Mouse (Mus musculus): Measurements from ENCODE around the gene Sprn.
"Not testable (repeated sequence)": the region's sequence is repeated elsewhere in the genome, so short reads cannot be mapped to it uniquely, and the experiment has no call there.

Gene Sprn

DNA sequence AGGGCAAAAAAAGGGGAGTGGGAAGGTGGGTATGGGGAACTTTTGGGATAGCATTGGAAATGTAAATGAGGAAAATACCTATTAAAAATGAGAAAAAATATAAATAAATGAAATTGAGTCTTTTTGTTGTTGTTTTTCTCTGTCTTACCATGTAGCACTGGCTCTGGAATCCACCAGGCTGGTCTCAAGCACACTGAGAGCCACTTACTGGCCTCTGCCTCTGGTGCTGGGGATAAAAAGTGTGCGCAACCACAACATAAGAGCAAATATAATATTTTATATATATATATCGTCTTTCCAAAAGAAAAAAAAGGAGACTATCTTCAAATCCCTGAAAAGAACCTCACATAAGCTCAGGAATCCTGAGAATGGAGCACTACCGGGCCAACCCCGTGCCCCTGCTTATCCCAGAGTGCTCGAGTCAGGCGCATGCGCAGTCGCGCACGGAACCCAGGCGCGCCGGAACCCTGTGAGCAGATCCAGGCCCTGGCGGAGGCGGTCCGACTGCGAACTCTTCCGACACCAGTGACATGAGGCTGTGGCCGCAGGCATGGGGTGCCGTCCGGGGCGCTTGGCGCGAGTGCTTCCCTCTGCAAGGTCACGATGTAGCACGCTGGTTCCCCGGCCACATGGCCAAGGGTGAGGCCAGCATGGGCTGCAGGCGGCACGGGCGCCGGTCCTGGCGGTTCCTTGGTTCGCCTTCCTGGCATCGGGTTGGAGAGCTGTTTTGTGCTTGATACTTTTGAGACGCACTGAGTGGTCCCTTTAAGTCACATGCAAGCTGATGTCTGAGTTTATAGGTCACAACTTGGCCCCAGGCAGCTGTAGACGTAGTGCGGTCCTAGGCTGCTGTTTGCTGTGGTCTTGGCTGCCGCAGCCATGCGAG is 17.3 kb downstream of the Sprn start, which contains the start of gene Mtg1:
Mtg1 (plus strand) TSS at position 430 of the 886 bp plus-strand sequence.
- Histone ChIP-seq H3K9me3 (ENCODE audit: low read length) (no peaks in the 10 kb centered on the region), H3K36me3 (ENCODE audit: insufficient read depth, low read length) (peaks cover 51% of the 10 kb centered on the region), H3K4me3 (replicated peaks; ENCODE audit: low read length) (peak within 1 kb of the TSS; percentile 91), H3K27me3 (ENCODE audit: insufficient read depth, low read length) (no peaks in the 10 kb centered on the region), H3K4me1 (replicated peaks; ENCODE audit: low read depth, low read length) (peaks cover 16% of the 10 kb centered on the region)
- TF ChIP-seq POU5F1 (IDR thresholded peaks at IDR 0.05; ENCODE audit: borderline replicate concordance, low read length) (no peak), CTCF (conservative IDR thresholded peaks at IDR 0.05; ENCODE audit: low read length) (no peak), NANOG (IDR thresholded peaks at IDR 0.05; ENCODE audit: borderline replicate concordance, low read length) (no peak)

DNA sequence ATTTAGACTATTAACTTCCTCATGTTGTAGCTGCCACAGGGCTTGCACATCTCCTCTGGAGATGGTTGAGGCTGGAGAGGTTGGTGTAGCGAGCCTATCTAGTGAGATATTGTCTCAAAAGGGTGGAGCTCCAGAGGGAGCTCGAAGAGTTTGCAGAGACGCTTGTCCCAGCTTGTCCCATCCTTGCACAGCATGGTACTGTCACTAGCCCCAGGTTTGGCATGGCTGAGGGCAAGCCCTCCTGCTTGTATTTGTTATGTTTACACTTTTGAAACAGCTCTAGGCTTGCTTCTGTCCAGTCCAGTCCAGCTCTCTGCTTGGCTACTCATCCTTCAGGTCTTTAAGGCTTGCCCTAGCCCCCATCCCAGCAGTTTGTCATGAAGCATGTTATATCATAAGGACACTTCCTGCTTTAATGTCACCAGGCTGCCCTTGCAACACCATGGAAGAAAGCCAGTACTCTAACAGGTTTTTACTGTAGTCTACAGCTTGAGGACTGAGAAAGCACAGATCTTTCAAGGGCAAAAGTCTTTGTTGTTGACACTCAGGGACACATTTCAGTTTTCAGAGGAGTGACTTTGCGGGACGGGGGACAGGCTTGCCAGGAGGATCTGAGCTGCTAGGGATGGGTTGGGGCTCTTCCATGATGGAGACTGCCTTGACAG is 19.4 kb downstream of the Sprn start:
- Histone ChIP-seq H3K4me3 (replicated peaks; ENCODE audit: low read length) (no peak overlapping the region), H3K27me3 (ENCODE audit: insufficient read depth, low read length) (no peaks in the 10 kb centered on the region), H3K36me3 (ENCODE audit: insufficient read depth, low read length) (peaks cover 62% of the 10 kb centered on the region), H3K9me3 (ENCODE audit: low read length) (no peaks in the 10 kb centered on the region), H3K4me1 (replicated peaks; ENCODE audit: low read depth, low read length) (peaks cover 13% of the 10 kb centered on the region)
- no peak for TF ChIP-seq POU5F1 (IDR thresholded peaks at IDR 0.05; ENCODE audit: borderline replicate concordance, low read length)
- TF ChIP-seq NANOG (IDR thresholded peaks at IDR 0.05; ENCODE audit: borderline replicate concordance, low read length): no peak
- TF ChIP-seq CTCF (conservative IDR thresholded peaks at IDR 0.05; ENCODE audit: low read length): no peak

DNA sequence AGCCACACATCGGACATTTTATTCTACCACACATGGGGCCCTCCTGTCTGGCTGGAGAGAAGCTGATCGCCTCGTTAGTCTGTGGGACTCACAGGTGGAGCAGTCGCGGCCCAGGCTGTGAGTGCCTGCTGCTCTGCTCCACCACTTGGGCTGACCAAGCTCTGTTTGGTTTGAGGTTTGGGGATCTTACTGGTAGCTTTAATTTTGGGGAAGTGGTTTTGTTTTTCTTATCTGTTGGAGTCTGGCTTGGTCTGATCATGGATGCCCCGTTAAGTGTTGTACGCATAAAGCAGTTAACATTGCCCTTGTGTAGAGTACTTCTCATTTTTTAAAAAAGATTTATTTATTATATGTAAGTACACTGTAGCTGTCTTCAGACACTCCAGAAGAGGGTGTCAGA is 20.6 kb downstream of the Sprn start:
- Histone ChIP-seq H3K36me3 (ENCODE audit: insufficient read depth, low read length) (peaks cover 62% of the 10 kb centered on the region), H3K4me1 (replicated peaks; ENCODE audit: low read depth, low read length) (peaks cover 13% of the 10 kb centered on the region)
- not testable (repeated sequence) for H3K27me3 ChIP-seq (ENCODE audit: insufficient read depth, low read length); H3K4me3 ChIP-seq (replicated peaks; ENCODE audit: low read length); H3K9me3 ChIP-seq (ENCODE audit: low read length)

DNA sequence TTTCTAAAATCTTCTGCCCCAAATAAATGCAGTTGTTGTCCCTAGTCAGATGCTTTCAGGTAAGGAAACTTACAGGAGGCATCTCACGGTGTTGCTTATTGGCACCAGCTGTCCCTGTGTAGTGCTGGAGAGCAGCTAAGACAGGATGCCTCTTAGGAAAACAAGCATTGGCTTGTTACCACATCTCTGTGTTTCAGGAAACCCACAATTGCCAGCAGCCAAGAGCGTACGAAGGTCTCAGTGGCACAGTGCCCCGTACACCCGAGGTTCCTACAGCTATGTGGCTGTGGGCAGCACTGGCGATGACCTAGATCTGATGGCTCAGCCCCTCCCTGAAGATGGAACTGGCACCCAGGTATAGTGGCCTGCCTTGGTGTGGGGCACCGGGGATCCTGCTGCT is 22.5 kb downstream of the Sprn start:
- not testable (repeated sequence) for H3K27me3 ChIP-seq (ENCODE audit: insufficient read depth, low read length); H3K9me3 ChIP-seq (ENCODE audit: low read length); H3K4me3 ChIP-seq (replicated peaks; ENCODE audit: low read length); H3K4me1 ChIP-seq (replicated peaks; ENCODE audit: low read depth, low read length)
- H3K36me3 ChIP-seq (ENCODE audit: insufficient read depth, low read length): peaks cover 81% of the 10 kb centered on the region

DNA sequence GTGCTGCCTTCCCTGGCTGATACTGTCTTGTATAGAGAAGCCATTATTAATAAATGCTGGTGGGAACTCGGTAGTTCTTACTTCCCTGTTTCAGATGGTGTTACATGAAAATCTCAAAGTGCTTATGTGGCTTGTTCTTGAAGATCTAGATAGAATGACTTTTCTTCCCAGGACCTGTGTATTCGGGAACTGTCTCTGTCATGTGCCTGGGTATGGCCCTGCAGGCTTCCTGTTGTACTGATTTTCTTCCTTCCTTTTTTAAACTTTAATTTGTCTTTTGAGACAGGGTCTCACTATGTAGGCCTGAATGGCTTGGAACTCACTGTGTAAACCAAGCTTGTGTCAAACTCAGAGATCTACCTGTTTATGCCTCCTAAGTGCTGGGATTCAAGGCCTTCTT is 26.8 kb downstream of the Sprn start:
- no peaks in the 10 kb centered on the region for H3K27me3 ChIP-seq (ENCODE audit: insufficient read depth, low read length)
- TF ChIP-seq NANOG (IDR thresholded peaks at IDR 0.05; ENCODE audit: borderline replicate concordance, low read length) (no peak), POU5F1 (IDR thresholded peaks at IDR 0.05; ENCODE audit: borderline replicate concordance, low read length) (no peak), CTCF (conservative IDR thresholded peaks at IDR 0.05; ENCODE audit: low read length) (no peak)
- peaks cover 32% of the 10 kb centered on the region for H3K4me1 ChIP-seq (replicated peaks; ENCODE audit: low read depth, low read length)
- H3K4me3 ChIP-seq (replicated peaks; ENCODE audit: low read length): no peak overlapping the region
- no peaks in the 10 kb centered on the region for H3K9me3 ChIP-seq (ENCODE audit: low read length)
- peaks cover 58% of the 10 kb centered on the region for H3K36me3 ChIP-seq (ENCODE audit: insufficient read depth, low read length)

DNA sequence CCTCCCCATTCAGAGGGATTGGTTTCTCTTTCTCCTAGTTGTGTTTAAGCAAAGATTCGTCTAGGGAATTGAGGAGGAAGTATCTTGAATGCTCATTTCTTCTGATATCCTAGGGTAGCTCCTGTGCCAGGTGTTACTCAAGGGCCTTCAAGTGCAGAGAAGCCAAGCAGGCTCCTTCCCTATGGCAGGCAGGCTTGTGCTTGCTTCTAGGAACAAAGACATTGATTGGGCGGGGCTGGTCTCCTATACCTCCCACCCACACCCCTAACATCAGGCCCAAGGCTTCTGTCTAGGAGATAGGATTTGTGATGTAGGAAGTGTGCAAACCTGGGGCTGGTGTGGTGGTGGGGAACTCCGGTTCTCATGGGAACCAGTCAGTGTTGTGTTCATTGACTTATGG is 27.7 kb downstream of the Sprn start:
- H3K4me1 ChIP-seq (replicated peaks; ENCODE audit: low read depth, low read length): peaks cover 42% of the 10 kb centered on the region
- no peaks in the 10 kb centered on the region for H3K9me3 ChIP-seq (ENCODE audit: low read length)
- peaks cover 48% of the 10 kb centered on the region for H3K36me3 ChIP-seq (ENCODE audit: insufficient read depth, low read length)
- TF ChIP-seq NANOG (IDR thresholded peaks at IDR 0.05; ENCODE audit: borderline replicate concordance, low read length) (no peak), CTCF (conservative IDR thresholded peaks at IDR 0.05; ENCODE audit: low read length) (no peak), POU5F1 (IDR thresholded peaks at IDR 0.05; ENCODE audit: borderline replicate concordance, low read length) (no peak)
- no peaks in the 10 kb centered on the region for H3K27me3 ChIP-seq (ENCODE audit: insufficient read depth, low read length)
- peak overlapping the region; percentile 61 for H3K4me3 ChIP-seq (replicated peaks; ENCODE audit: low read length)

DNA sequence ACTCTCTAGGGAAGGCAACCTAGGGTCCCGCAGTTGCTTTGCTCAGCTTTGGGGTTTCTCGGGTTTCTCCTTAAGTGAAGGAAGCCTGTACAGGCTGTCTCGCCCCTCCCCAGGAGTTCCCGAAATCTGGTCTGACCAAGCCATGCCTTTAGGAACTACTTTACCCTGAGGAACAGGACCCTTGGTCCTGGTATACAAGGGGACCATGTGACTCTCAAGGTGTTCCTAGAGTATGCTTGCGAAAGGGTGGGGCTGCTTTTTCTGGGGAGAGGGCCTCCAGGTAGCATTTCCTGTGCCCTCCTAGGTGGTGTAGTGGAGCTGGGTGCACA is 28.7 kb downstream of the Sprn start:
- H3K4me1 ChIP-seq (replicated peaks; ENCODE audit: low read depth, low read length): peaks cover 45% of the 10 kb centered on the region
- TF ChIP-seq POU5F1 (IDR thresholded peaks at IDR 0.05; ENCODE audit: borderline replicate concordance, low read length): no peak
- no peak for TF ChIP-seq NANOG (IDR thresholded peaks at IDR 0.05; ENCODE audit: borderline replicate concordance, low read length)
- TF ChIP-seq CTCF (conservative IDR thresholded peaks at IDR 0.05; ENCODE audit: low read length): no peak
- peak overlapping the region; percentile 95 for H3K4me3 ChIP-seq (replicated peaks; ENCODE audit: low read length)
- no peaks in the 10 kb centered on the region for H3K9me3 ChIP-seq (ENCODE audit: low read length)
- no peaks in the 10 kb centered on the region for H3K27me3 ChIP-seq (ENCODE audit: insufficient read depth, low read length)
- H3K36me3 ChIP-seq (ENCODE audit: insufficient read depth, low read length): peaks cover 41% of the 10 kb centered on the region

DNA sequence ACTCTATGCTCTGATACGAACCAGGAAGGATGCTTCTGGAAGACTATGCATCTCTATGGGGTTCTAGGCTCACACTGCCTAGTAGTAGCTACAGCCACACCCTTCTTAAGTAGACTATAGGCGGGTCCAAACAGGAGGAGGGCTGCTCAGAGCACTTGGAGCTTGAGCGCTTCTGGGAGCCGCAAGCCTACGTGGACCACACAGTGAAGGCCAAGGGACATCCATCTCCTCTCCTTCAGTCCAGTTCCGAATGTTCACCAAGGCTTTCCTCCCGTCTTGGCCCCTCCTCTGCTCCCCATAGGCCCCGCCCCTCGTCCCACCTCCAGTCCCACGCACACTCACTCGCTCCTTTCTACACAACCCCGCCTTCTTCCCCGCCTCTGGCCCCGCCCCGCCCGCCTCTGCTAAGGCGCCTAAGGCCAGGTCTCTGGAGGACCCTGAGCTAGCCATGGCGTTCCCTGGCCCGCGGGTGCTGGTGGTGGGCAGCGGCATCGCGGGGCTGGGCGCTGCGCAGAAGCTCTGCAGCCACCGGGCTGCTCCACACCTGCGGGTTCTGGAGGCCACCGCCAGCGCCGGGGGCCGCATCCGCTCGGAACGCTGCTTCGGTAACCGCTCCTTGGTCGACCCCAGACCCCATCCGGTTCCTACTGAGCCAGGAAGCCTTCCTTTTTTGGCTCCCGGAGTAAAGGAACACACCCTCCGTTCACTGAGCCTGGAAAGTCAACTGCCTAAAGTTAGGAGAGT is 29.2 kb downstream of the Sprn start:
- H3K9me3 ChIP-seq (ENCODE audit: low read length): no peaks in the 10 kb centered on the region
- TF ChIP-seq CTCF (conservative IDR thresholded peaks at IDR 0.05; ENCODE audit: low read length) (no peak), POU5F1 (IDR thresholded peaks at IDR 0.05; ENCODE audit: borderline replicate concordance, low read length) (no peak), NANOG (IDR thresholded peaks at IDR 0.05; ENCODE audit: borderline replicate concordance, low read length) (no peak)
- H3K4me3 ChIP-seq (replicated peaks; ENCODE audit: low read length): peak overlapping the region; percentile 95
- peaks cover 36% of the 10 kb centered on the region for H3K36me3 ChIP-seq (ENCODE audit: insufficient read depth, low read length)
- H3K4me1 ChIP-seq (replicated peaks; ENCODE audit: low read depth, low read length): peaks cover 48% of the 10 kb centered on the region
- no peaks in the 10 kb centered on the region for H3K27me3 ChIP-seq (ENCODE audit: insufficient read depth, low read length)

All from E14TG2a.4 (cell line).